10 mouse cellular contexts compared by ENCODE assay signal in the genomic region with DNA sequence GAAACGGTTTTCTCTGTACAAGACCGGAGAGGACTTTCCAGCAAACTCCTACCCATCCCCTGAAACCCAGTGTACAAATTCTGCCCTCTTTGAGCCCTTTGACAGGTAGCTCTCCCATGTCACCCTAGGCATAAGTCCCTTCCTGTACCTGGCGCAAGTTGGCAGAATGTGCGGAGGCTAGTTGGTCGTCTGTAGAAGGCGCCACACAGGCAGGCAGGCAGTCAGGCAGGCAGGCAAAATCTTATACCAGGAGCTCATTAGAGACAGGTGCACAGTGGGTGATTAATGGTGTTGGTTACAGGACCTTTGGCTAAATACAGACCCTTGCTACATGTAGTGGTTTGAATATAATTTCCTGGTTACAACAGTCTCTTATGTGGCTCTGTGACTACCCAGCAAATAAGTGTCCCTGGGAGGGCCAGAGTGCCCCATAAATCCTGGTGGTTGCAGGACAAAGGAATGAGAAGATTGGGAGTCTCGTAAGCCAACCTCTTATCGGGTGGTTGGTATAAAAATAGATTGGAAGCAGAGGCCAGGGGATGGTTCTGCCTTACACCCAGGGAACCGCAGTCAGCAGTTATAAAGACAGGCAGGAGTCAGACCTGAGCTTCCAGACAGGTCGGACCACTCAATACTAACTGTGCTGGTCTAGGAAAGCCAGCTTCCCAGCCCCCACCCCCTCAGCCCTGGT. TPM values are rescaled to one million over a fixed set of nuclear protein-coding genes. Genes with fewer than 3 reads are reported as not detected.
A peak's percentile ranks its signal among the peaks of the same experiment; 100 is the strongest.
DNase-seq lines count a peak whose midpoint lies in the region; ATAC-seq and TF ChIP-seq lines count a peak whose summit lies in the region.
"Had no signal": no experiment of that assay in that cellular context is flagged by ENCODE, and none has a peak within 500 bp of the region (broad histone marks: within the 10 kb centered on the region; RNA-seq: fewer than 3 reads in every experiment).

No protein-coding gene starts in this region.

- H3K27ac ChIP-seq in liver, embryonic 12.5 days: no peak overlapping the region
- H3K27ac ChIP-seq in forebrain, embryonic 16.5 days (ENCODE audit: low read length): no peak overlapping the region
- no peak overlapping the region for H3K27ac ChIP-seq in intestine, embryonic 16.5 days (ENCODE audit: low read length)
- no peak overlapping the region for H3K27ac ChIP-seq in neural tube, embryonic 15.5 days (replicated peaks)
- H3K27ac ChIP-seq in cerebellum, adult 2 months (ENCODE audit: insufficient read depth, low read length): no peak overlapping the region

- DNase-seq in liver: peak; percentile 1
- DNase-seq in adrenal gland, postnatal 10 days: no peak
- no peak for DNase-seq in cerebellum, adult 2 months
- DNase-seq: kidney, adult 18-20 months had no signal

- no peak for TF ChIP-seq POLR2A in cerebellum, adult 2 months (IDR thresholded peaks at IDR 0.05; ENCODE audit: borderline replicate concordance, insufficient read depth, low read length)

- WGBS in liver, embryonic 12.5 days (ENCODE audit: insufficient replicate concordance): 51% methylated on average over 10 of the region's 10 CpGs
- WGBS in forebrain, embryonic 16.5 days: 65% methylated on average over 10 of the region's 10 CpGs
- 60% methylated on average over 10 of the region's 10 CpGs for WGBS in intestine, embryonic 16.5 days
- 51% methylated on average over 10 of the region's 10 CpGs for WGBS in neural tube, embryonic 15.5 days
- 70% methylated on average over 10 of the region's 10 CpGs for WGBS in cerebellum, adult 2 months

- ATAC-seq in liver, embryonic 12.5 days: no peak
- no peak for ATAC-seq in forebrain, embryonic 16.5 days
- no peak for ATAC-seq in intestine, embryonic 16.5 days
- ATAC-seq in neural tube, embryonic 15.5 days (ENCODE audit: low FRiP score): no peak
- no peak for ATAC-seq in monocyte, adult 5-6 weeks (replicated peaks; ENCODE audit: insufficient number of reproducible peaks, low FRiP score, low TSS enrichment, poor library complexity, severe bottlenecking)

- no peak overlapping the region for H3K4me3 ChIP-seq in liver, embryonic 12.5 days
- peak overlapping the region; percentile 79 for H3K4me3 ChIP-seq in forebrain, embryonic 16.5 days (replicated peaks; ENCODE audit: low read length)
- no peak overlapping the region; the same call in 1 of the 2 replicates for H3K4me3 ChIP-seq in intestine, embryonic 16.5 days (ENCODE audit: low read length)
- H3K4me3 ChIP-seq in neural tube, embryonic 15.5 days (replicated peaks): peak overlapping the region; percentile 88
- H3K4me3 ChIP-seq in cerebellum, adult 2 months (replicated peaks; ENCODE audit: insufficient read depth, low read depth, low read length): no peak overlapping the region

- no peak for TF ChIP-seq CTCF in cerebellum, adult 2 months (IDR thresholded peaks at IDR 0.05; ENCODE audit: borderline replicate concordance, insufficient read depth, low read depth, low read length)

- no peaks in the 10 kb centered on the region for H3K36me3 ChIP-seq in liver, embryonic 12.5 days
- no peaks in the 10 kb centered on the region for H3K36me3 ChIP-seq in forebrain, embryonic 16.5 days (ENCODE audit: control insufficient read depth, insufficient read depth)
- H3K36me3 ChIP-seq in intestine, embryonic 16.5 days (ENCODE audit: control insufficient read depth, insufficient read depth, low read length): no peaks in the 10 kb centered on the region
- no peaks in the 10 kb centered on the region for H3K36me3 ChIP-seq in neural tube, embryonic 15.5 days
- H3K36me3 ChIP-seq: G1E had no signal

- H3K4me2 ChIP-seq in liver, embryonic 12.5 days: no peak overlapping the region
- peak overlapping the region; percentile 86 for H3K4me2 ChIP-seq in forebrain, embryonic 16.5 days (ENCODE audit: low read length)
- peak overlapping the region; percentile 99; the same call in 1 of the 2 replicates for H3K4me2 ChIP-seq in intestine, embryonic 16.5 days (ENCODE audit: low read depth, low read length)
- peak overlapping the region; percentile 97 for H3K4me2 ChIP-seq in neural tube, embryonic 15.5 days

- H3K4me1 ChIP-seq in liver, embryonic 12.5 days: 0 out of 2 replicates have a peak, but pooled peaks cover 13% of the 10 kb centered on the region
- H3K4me1 ChIP-seq in forebrain, embryonic 16.5 days (replicated peaks; ENCODE audit: control insufficient read depth, insufficient read depth, low read length): peaks cover 10% of the 10 kb centered on the region
- H3K4me1 ChIP-seq in intestine, embryonic 16.5 days (ENCODE audit: control insufficient read depth, insufficient read depth, low read length): peaks cover 10% of the 10 kb centered on the region; the same call in 1 of the 2 replicates
- H3K4me1 ChIP-seq in neural tube, embryonic 15.5 days: peaks cover 34% of the 10 kb centered on the region
- H3K4me1 ChIP-seq in cerebellum, adult 2 months (ENCODE audit: control insufficient read depth, insufficient read depth, low read length): no peaks in the 10 kb centered on the region; the same call in 1 of the 2 replicates

- H3K9ac ChIP-seq in liver, embryonic 12.5 days: no peak overlapping the region
- H3K9ac ChIP-seq in forebrain, embryonic 16.5 days (replicated peaks; ENCODE audit: low read depth, low read length): peak overlapping the region; percentile 77; the same call in 1 of the 2 replicates
- peak overlapping the region; percentile 91; the same call in 1 of the 2 replicates for H3K9ac ChIP-seq in intestine, embryonic 16.5 days (ENCODE audit: low read depth, low read length)
- peak overlapping the region; percentile 83; the same call in 1 of the 2 replicates for H3K9ac ChIP-seq in neural tube, embryonic 15.5 days (replicated peaks)

- H3K9me3 ChIP-seq in liver, embryonic 12.5 days (replicated peaks): 0 out of 2 replicates have a peak, but pooled peaks cover 6% of the 10 kb centered on the region
- no peaks in the 10 kb centered on the region for H3K9me3 ChIP-seq in forebrain, embryonic 16.5 days (ENCODE audit: control insufficient read depth, low read length)
- peaks cover 4% of the 10 kb centered on the region; the same call in 1 of the 2 replicates for H3K9me3 ChIP-seq in intestine, embryonic 16.5 days (ENCODE audit: control insufficient read depth, low read length)
- no peaks in the 10 kb centered on the region for H3K9me3 ChIP-seq in neural tube, embryonic 15.5 days (replicated peaks)

- H3K27me3 ChIP-seq in liver, embryonic 12.5 days (replicated peaks): peaks cover 48% of the 10 kb centered on the region
- no peaks in the 10 kb centered on the region for H3K27me3 ChIP-seq in forebrain, embryonic 16.5 days (replicated peaks; ENCODE audit: control insufficient read depth, insufficient read depth, low read length)
- H3K27me3 ChIP-seq in intestine, embryonic 16.5 days (replicated peaks; ENCODE audit: control insufficient read depth, insufficient read depth, low read length): no peaks in the 10 kb centered on the region; the same call in 1 of the 2 replicates
- H3K27me3 ChIP-seq in neural tube, embryonic 15.5 days (replicated peaks): no peaks in the 10 kb centered on the region
- H3K27me3 ChIP-seq in cerebellum, adult 2 months (ENCODE audit: control insufficient read depth, insufficient read depth, low read length): no peaks in the 10 kb centered on the region

RNA-seq across cellular contexts. Expression of a gene that starts 1.5 kb away (rescaled TPM):
- polyA plus RNA-seq in liver, embryonic 12.5 days (2016; fragmentation: Nextera tagmentation; extraction: Ambion mirVana): 17.4 and 18.1 TPM in 2 replicates
- polyA plus RNA-seq in forebrain, embryonic 16.5 days (2015; fragmentation: Nextera tagmentation; extraction: Ambion mirVana): 45.3 and 48.5 TPM in 2 replicates
- 69.2 and 73.7 TPM in 2 replicates for polyA plus RNA-seq in intestine, embryonic 16.5 days (2015; fragmentation: Nextera tagmentation; extraction: Ambion mirVana)
- polyA plus RNA-seq in neural tube, embryonic 15.5 days (2015; fragmentation: Nextera tagmentation; extraction: Ambion mirVana): 45.3 and 51.5 TPM in 2 replicates
- 10 to 100 TPM; 42.7 to 57.2 TPM for total RNA-seq in adrenal gland, postnatal 10 days (2021)
- polyA plus RNA-seq in cerebellum, adult 2 months (2012; rRNA removed): 50.7 and 52.3 TPM in 2 replicates
- total RNA-seq in monocyte, adult 5-6 weeks (2017): 527 to 604 TPM (median 547 TPM) in 3 replicates
- polyA plus RNA-seq: G1E had no signal

RNA-seq across cellular contexts. Expression of a gene that starts 30.6 kb away (rescaled TPM):
- 3.2 and 3.3 TPM in 2 replicates for polyA plus RNA-seq in liver, embryonic 12.5 days (2016; fragmentation: Nextera tagmentation; extraction: Ambion mirVana)
- 0.27 and 0.43 TPM in 2 replicates for polyA plus RNA-seq in forebrain, embryonic 16.5 days (2015; fragmentation: Nextera tagmentation; extraction: Ambion mirVana)
- polyA plus RNA-seq in intestine, embryonic 16.5 days (2015; fragmentation: Nextera tagmentation; extraction: Ambion mirVana): 62.2 and 69.3 TPM in 2 replicates
- polyA plus RNA-seq in neural tube, embryonic 15.5 days (2015; fragmentation: Nextera tagmentation; extraction: Ambion mirVana): 1.9 TPM in 1 of 2 replicates, not detected in the other
- 1 to 10 TPM; 2.1 to 2.8 TPM for total RNA-seq in adrenal gland, postnatal 10 days (2021)
- polyA plus RNA-seq in cerebellum, adult 2 months (2012; rRNA removed): not detected in 2 replicates
- total RNA-seq in monocyte, adult 5-6 weeks (2017): not detected in 3 replicates
- polyA plus RNA-seq: G1E had no signal

RNA-seq across cellular contexts. Expression of a gene that starts 47.1 kb away (rescaled TPM):
- 0.67 TPM in 1 of 2 replicates, not detected in the other for polyA plus RNA-seq in liver, embryonic 12.5 days (2016; fragmentation: Nextera tagmentation; extraction: Ambion mirVana)
- polyA plus RNA-seq in forebrain, embryonic 16.5 days (2015; fragmentation: Nextera tagmentation; extraction: Ambion mirVana): not detected in 2 replicates
- not detected in 2 replicates for polyA plus RNA-seq in intestine, embryonic 16.5 days (2015; fragmentation: Nextera tagmentation; extraction: Ambion mirVana)
- polyA plus RNA-seq in neural tube, embryonic 15.5 days (2015; fragmentation: Nextera tagmentation; extraction: Ambion mirVana): not detected in 2 replicates
- total RNA-seq in adrenal gland, postnatal 10 days (2021): not detected
- 1.1 TPM in 1 of 2 replicates, not detected in the other for polyA plus RNA-seq in cerebellum, adult 2 months (2012; rRNA removed)
- not detected in 3 replicates for total RNA-seq in monocyte, adult 5-6 weeks (2017)
- total RNA-seq: G1E had no signal
- polyA plus RNA-seq: G1E had no signal

Comparison
In these comparisons a context has a peak if more than half of its experiments do, and no peak if none do; other contexts are left out.
1. H3K4me3 ChIP-seq: peak in forebrain, embryonic 16.5 days (single experiment) and neural tube, embryonic 15.5 days (single experiment); none in liver, embryonic 12.5 days (single experiment), intestine, embryonic 16.5 days (single experiment) and cerebellum, adult 2 months (single experiment).
2. RNA of a gene that starts 30.6 kb away (polyA plus RNA-seq): 62.2 to 69.3 TPM in intestine, embryonic 16.5 days; 3.2 to 3.3 TPM in liver, embryonic 12.5 days, 0.27 to 0.43 TPM in forebrain, embryonic 16.5 days, 1.9 TPM in neural tube, embryonic 15.5 days and not detected in cerebellum, adult 2 months; every median in the first group is over 10 times any median in the second.